Mouse (Mus musculus): Measurements from ENCODE around the gene Ttll3. TPM values are rescaled to one million over a fixed set of nuclear protein-coding genes. Genes with fewer than 3 reads are reported as not detected.

Gene Ttll3
- total RNA-seq, 2 experiments from 2014 or later, result 15.5 to 23.2 TPM

DNA sequence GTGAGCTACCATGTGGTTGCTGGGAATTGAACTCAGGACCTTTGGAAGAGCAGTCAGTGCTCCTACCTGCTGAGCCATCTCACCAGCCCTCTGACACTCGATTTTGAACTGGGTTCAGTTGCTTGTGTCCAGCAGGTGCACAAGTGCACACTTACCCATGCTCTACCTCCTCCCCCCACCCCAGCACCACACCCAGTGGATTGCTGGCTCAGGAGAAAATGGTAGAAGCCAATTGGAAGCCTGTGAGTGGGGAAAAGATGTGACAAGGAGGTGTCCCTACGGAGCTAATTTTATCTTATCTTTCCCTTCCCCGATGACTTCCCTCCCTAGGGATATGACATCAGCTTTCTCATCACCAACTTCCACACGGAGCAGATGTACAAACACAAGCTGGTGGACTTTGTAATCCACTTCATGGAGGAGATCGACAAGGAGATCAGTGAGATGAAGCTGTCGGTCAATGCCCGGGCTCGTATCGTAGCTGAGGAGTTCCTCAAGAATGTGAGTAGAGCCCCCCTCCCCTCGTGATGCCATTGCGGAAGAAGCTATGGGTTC lies 3.8 kb upstream of the Ttll3 start:
- no peak for TF ChIP-seq CTCF (conservative IDR thresholded peaks at IDR 0.05)
- peak overlapping the region; percentile 76 for H3K27ac ChIP-seq

DNA sequence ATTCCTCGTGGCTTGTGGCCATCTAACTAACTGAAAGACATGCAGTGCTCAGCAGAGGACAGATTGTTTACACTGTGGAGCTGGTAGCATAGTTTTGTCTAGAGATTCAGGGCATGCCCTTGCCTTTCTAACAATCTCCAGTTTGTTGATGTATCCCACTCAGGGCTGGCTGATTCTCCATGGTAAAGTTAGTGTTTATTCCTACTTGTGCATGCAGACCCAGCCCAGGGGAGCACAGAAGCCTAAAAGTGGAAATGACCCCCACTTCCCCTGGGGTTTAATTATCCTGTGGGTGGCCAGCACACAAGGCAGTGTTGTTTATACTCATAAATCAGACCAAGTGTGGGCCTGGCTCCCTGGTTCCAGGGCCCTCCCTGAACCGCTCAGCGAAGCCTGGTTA lies 3.0 kb upstream of the Ttll3 start:
- TF ChIP-seq CTCF (conservative IDR thresholded peaks at IDR 0.05), result no peak
- Histone ChIP-seq H3K4me3 (no peak overlapping the region), H3K27ac (peak overlapping the region; percentile 76)
- DNase-seq (ENCODE audit: low spot score in 2 of 2), result no peak

More for the DNA sequence above, 3.8 kb upstream of the Ttll3 start:
- no peak for DNase-seq (ENCODE audit: low spot score in 2 of 2)
- no peak overlapping the region for H3K4me3 ChIP-seq

DNA sequence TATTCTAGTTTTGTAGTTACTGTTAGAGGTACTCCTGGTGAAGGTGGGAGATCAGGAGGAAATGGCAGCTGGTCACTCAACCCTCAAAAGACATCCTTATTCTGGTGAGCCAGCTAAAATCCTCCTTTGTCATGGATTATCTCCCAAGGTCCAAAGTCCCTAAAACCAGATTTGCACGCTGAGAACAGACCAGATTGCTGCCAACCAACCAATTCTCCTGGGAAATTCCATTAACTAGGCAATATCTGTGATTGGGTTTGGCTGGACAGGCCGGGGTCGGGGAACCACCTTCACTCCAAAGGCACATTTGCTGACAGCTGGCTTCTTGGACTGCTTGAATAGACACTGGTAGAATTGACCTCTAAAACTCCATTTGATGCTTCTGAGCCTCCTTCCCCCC lies 1.7 kb downstream of the Ttll3 start:
- no peak overlapping the region for H3K4me3 ChIP-seq
- no peak for TF ChIP-seq CTCF (conservative IDR thresholded peaks at IDR 0.05)
- 0 out of 2 replicates have a peak overlapping the region, but pooled peaks have one; percentile 36 for H3K27ac ChIP-seq
- DNase-seq (ENCODE audit: low spot score in 2 of 2), result no peak

DNA sequence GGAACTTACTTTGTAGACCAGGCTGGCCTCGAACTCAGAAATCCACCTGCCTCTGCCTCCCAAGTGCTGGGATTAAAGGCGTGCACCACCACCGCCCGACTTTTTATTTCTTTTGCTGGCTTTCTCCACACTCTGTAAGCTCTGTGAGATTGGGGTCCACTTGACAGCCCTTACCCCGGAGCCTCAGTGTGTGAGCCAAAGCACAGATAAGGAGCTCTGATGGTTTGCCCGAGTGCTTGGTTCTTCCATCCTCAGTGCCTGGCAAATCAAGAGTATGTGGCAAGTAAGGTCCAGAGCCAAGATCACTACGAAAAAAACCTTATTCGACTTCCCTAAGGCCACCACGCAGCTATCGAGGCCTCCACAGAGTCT lies 2.9 kb downstream of the Ttll3 start:
- Histone ChIP-seq H3K4me3 (peak overlapping the region; percentile 59), H3K27ac (peak overlapping the region; percentile 95)
- DNase-seq (ENCODE audit: low spot score in 2 of 2), result no peak
- no peak for TF ChIP-seq CTCF (conservative IDR thresholded peaks at IDR 0.05)

DNA sequence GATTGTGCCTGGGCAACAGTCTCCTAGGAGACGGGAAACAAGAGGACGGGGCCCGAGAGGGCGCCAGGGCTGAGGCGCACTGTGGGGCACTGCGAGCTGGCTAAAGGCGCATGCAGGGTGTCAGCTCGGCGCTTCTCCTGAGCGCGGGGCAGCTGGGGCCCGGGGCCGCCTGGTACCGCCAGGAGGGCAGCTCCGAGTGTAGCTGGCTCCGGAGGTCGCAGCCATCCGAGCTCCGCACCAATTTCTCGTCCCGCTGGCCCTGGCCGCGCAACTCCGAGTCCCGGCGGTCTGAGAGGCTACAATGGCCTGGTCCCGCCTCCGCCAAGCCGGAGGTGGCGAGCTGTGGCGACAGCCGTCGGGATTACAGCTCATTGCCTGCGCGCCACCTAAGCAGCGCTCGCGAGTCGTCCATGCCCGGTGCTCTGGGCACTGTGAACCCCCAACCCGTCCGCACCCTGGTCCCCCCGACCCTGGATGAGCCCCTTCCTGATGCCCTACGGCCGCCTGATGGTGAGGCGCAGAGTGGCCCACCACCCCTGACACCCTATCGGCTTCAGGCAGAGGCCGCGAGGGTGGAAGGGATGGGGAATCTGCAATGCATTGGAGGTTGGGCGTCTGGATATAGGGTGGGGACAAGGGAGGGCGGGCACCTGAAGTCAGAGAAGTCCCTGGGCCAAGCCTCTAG lies 3.5 kb downstream of the Ttll3 start:
- Histone ChIP-seq H3K4me3 (peak overlapping the region; percentile 59), H3K27ac (peak overlapping the region; percentile 95)
- peak; percentile 49 to 63 for DNase-seq (ENCODE audit: low spot score in 2 of 2)
- TF ChIP-seq CTCF (conservative IDR thresholded peaks at IDR 0.05), result peak; percentile 15; the same call in 1 of the 2 replicates

DNA sequence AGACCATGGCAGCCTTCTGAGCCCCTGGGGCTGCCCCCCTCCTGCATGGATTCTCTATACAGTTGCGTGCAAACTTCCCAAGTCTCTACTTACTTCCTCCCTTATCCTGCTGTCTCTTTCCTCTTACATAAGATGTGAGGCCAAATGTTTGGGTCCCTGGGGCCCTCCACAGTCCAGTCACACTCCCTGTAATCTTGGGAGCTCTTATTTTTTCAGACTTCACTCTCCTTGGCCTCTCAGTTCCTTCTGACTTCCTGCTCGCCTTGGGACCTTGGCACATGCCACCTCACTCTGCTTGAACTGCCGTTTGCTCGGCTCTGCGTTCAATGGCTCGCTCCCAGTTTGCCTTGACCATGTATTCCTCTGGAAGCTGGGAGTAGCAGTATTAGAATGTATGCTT lies 4.9 kb downstream of the Ttll3 start:
- TF ChIP-seq CTCF (conservative IDR thresholded peaks at IDR 0.05), result no peak
- H3K27ac ChIP-seq, result peak overlapping the region; percentile 95; the same call in 1 of the 2 replicates
- DNase-seq (ENCODE audit: low spot score in 2 of 2), result no peak
- no peak overlapping the region for H3K4me3 ChIP-seq

DNA sequence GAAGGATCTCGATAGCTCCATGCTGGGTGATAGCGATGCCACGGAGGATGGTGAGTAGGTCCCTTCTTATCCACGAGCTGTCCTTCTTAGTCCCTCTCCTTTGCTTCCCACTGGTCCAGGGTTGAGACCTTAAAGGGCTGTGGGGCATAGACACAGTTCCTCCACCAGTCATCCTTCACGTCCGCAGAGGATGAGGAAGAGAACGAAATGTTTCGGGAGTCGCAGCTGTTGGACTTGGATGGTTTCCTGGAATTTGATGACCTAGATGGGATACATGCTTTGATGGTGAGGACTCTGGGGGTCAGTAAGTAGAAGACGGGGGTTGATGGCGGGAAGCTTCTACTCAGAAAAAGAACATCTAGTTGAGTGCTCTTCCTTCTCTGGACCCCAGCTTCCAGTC lies 5.8 kb downstream of the Ttll3 start:
- DNase-seq (ENCODE audit: low spot score in 2 of 2), result no peak
- Histone ChIP-seq H3K27ac (0 out of 2 replicates have a peak overlapping the region, but pooled peaks have one; percentile 95), H3K4me3 (no peak overlapping the region)
- no peak for TF ChIP-seq CTCF (conservative IDR thresholded peaks at IDR 0.05)

DNA sequence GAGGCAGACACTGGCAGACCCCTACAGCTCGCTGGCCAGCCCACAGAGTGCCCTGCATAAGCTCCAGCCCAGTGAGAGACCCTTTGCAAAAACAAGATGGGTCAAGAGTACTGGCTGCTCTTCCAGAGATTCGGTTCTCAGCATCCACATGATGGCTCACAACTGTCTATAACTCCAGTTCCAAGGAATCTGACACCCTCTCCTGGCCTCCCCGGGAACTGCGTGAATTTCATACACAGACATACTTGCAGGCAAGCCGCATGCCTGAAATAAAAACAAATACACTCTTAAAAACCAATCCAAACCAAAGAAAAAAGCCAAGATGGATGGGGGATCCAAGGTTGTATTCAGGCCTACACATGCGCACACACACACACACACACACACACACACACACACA lies 6.4 kb downstream of the Ttll3 start:
- H3K4me3 ChIP-seq, result no peak overlapping the region
- no peak overlapping the region for H3K27ac ChIP-seq
- TF ChIP-seq CTCF (conservative IDR thresholded peaks at IDR 0.05), result peak; percentile 42
- no peak for DNase-seq (ENCODE audit: low spot score in 2 of 2)

DNA sequence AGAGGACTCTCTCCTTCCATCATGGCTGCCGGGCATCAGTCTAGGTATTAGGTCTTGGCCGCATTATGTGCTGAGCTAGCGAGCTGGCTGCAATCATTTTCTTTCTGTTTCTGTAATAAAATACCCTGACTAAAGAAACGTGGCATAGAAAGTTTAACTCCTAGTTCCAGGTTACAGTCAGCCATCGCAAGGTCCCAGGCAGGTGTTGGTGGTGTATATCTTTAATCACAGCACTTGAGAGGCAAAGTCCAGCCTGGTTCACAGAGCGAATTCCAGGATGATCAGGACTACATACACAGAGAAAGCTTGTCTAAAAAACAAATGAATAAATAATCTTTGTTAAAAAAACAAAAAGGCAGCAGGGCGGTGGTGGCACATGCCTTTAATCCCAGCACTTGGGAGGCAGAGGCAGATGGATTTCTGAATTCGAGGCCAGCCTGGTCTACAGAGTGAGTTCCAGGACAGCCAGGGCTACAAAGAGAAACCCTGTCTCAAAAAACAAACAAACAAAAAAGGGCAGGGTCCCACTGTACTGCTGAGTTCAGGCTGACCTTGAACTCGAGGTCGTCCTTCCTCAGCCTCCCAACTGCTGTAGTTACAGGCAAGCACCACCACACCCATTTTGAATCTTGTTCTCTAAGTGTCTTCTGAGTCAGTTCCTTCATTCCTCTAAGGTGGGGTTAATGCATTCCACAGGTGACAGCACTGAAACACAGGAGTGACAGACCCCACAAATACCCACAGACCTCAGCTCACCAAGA lies 7.4 kb downstream of the Ttll3 start:
- H3K27ac ChIP-seq, result no peak overlapping the region
- DNase-seq (ENCODE audit: low spot score in 2 of 2), result no peak
- no peak for TF ChIP-seq CTCF (conservative IDR thresholded peaks at IDR 0.05)
- no peak overlapping the region for H3K4me3 ChIP-seq

DNA sequence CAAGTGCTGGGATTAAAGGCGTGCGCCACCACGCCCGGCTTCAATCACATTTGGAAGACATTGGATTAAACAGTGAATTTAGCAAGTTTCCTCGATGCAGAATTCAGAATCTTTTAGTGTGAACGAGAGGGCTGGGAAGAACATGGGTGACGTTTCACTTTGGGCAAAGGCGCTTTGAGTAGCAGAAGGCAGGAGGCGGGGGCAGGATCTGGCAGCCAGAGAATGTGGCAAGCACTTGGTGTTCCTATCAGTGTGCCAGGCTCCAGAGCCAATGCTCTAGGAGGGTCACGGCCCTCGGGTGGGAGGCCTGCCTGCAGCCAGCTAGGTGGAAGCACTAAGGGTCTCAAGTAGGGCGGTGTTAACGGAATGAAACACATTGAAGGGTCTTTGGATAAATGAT lies 13.0 kb downstream of the Ttll3 start:
- H3K4me3 ChIP-seq, result no peak overlapping the region
- no peak for TF ChIP-seq CTCF (conservative IDR thresholded peaks at IDR 0.05)
- peak overlapping the region; percentile 93 for H3K27ac ChIP-seq
- DNase-seq (ENCODE audit: low spot score in 2 of 2), result peak; percentile 54 to 65

DNA sequence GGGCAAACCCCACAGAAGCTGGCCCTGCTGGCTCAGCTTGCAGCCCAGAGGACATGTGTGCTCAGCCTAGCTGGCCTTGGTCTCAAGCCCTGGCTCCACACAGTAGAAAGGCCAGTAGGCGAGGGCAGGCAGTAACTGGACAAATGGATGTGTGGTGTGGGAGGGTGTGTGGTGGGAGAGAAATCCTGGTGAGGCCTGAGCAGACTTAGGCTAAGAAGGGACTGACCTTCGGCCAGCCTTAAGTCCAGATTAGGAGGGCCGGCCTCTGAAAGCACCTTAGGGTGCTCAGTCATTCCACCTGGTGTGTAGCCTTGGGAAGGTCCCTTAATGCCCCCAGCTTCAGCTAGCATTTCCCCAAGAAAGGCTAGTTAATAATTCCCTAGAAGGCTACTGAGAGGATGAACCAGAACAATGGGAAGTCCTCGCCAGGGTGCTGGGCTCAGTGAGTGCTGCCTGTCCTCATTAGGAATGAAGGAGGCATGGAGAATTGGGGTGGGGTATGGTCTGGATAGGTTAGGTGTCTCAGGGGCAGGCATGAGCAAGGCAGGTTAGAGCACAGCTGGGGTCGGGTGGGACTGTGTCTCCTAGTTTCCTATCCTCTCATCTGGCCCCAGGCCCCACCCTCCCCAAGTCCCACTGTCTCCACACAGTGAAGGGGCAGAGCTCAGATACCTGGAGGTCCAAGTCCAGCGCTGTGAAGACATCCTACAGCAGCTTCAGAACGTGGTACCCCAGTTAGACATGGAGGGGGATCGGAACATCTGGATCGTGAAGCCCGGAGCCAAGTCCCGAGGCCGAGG lies 15.8 kb downstream of the Ttll3 start:
- DNase-seq (ENCODE audit: low spot score in 2 of 2), result no peak
- peak overlapping the region; percentile 93 for H3K27ac ChIP-seq
- H3K4me3 ChIP-seq, result no peak overlapping the region
- TF ChIP-seq CTCF (conservative IDR thresholded peaks at IDR 0.05), result no peak

DNA sequence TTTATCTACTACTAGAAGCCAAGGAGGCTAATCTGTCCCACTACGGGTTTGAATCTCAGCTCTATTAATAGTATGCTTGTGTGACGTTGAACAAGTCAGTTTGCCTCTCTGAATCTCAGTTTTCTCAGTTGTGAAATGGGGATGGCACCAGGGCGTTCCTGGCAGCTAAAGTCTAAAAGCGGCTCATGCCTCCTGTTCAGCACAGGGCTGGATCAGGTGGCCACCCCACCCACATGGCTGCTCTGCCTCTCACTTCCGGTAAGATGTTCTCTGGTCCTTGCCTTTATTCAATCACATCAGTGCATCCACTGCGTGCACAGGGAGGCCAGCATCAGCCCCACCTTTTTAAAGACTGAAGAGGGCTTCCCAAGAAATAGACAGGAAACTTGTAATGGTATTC lies 16.4 kb downstream of the Ttll3 start:
- Histone ChIP-seq H3K27ac (peak overlapping the region; percentile 93), H3K4me3 (no peak overlapping the region)
- DNase-seq (ENCODE audit: low spot score in 2 of 2), result peak; percentile 57 to 61
- TF ChIP-seq CTCF (conservative IDR thresholded peaks at IDR 0.05), result no peak

DNA sequence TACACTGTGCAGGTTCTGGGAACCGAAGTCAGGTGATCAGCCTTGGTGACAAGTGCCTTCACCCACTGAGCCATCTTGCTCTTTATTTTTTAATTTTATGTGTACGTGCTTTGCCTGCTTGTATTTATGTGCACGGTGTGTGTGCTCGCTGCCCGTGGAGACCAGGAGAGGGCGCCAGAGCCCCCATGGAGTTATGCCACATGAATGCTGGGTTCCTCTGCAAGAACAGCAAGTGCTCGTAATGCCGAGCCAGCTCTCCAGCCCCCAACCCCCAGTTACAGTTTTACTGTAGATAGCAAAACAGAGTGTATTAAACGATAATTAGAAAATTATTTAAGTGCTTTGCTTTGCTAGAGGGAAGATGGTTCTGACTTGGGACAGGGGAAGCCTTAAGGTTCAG lies 17.6 kb downstream of the Ttll3 start:
- TF ChIP-seq CTCF (conservative IDR thresholded peaks at IDR 0.05), result peak; percentile 70
- DNase-seq (ENCODE audit: low spot score in 2 of 2), result peak in 1 of 2 experiments; percentile 45
- peak overlapping the region; percentile 93; the same call in 1 of the 2 replicates for H3K27ac ChIP-seq
- H3K4me3 ChIP-seq, result no peak overlapping the region

Measured in layer of hippocampus, adult 2 months (tissue).